Mouse (Mus musculus): ENCODE measurements around the gene Abcd3.

The Abcd3 gene

DNA sequence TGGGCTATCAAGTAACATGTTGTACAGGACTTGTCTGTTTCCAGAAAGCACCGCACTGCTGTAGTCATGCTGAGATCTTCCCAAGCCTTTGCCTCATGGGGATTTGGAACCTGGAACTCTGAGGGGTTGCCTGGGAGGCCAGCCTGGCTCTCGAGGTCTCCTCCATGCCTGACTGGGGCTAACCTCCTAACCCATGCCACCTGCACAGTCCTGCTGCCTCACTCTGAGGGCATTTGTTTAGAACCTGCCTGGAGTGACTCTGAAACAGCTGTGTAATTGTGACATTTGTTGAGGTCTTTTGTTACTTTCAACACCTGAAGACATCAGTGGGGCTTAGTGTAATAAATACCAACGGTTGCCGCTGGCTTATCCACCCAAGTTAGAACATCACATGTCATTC, 102.9 kb downstream of the Abcd3 start:
- no peak for DNase-seq (ENCODE audit: low spot score in 2 of 2)

DNA sequence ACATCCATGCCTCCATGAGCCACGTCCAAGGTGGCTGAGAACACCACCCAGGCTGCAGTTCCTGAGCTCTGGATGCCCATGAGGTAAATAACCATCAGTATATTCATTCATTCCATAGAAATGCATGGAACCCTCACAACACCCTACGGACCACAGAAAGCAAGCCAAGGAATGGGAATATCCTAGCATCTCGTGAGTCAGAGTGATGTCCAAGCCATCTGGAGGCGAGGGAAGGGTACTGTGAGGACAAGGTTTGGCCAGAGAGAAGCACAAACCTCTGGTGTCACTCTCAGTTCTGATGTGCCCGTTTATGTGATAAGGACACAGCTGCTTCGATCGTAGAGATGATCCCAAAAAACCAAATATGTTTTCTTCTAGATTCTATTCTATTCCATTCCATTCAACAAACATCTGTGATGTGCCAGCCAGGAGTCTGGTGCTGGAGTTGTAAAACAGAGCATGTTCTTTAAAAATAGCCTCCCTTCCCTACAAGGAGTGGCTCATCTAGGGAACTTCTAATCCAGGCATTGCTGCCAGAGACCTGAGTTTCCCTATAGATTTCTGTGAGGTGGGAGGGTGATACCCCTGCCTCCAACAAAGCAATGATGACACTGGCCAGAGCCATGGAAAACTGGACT, 104.1 kb downstream of the Abcd3 start:
- DNase-seq (ENCODE audit: low spot score in 2 of 2), result no peak
